Mouse (Mus musculus) forebrain, embryonic 15.5 days (tissue): ENCODE results near the gene Tmem270. TPM values are rescaled to one million over a fixed set of nuclear protein-coding genes. Genes with fewer than 3 reads are reported as not detected.

Experiments
- ATAC-seq: fragments of 200-750 bp; cut with Nextera tagmentation; replicated peaks from 2 replicates; pipeline ENCODE4 v1.8.0; 2017; ENCODE audit warnings: mild to moderate bottlenecking, moderate TSS enrichment, moderate library complexity
- H3K27ac ChIP-seq: fragments of 300-500 bp; sonication (generic); replicated peaks from 2 replicates; pipeline ENCODE4 v1.5.1; 2015; ENCODE audit warnings: mild to moderate bottlenecking, inconsistent platforms
- H3K27me3 ChIP-seq: fragments of 300-500 bp; sonication (generic); 2 replicates; pipeline ENCODE4 v1.6.1; 2015; ENCODE audit warnings: inconsistent platforms
- H3K36me3 ChIP-seq: fragments of 300-500 bp; sonication (generic); 2 replicates; pipeline ENCODE4 v1.6.1; 2015; ENCODE audit warnings: mild to moderate bottlenecking, inconsistent platforms
- H3K4me1 ChIP-seq: fragments of 300-500 bp; sonication (generic); 2 replicates; pipeline ENCODE4 v1.6.1; 2015; ENCODE audit warnings: inconsistent platforms
- H3K4me2 ChIP-seq: fragments of 300-500 bp; sonication (generic); replicated peaks from 2 replicates; pipeline ENCODE4 v1.6.1; 2015; ENCODE audit warnings: mild to moderate bottlenecking, inconsistent platforms
- H3K4me3 ChIP-seq: fragments of 300-500 bp; sonication (generic); 2 replicates; pipeline ENCODE4 v1.5.1; 2015; ENCODE audit warnings: mild to moderate bottlenecking, inconsistent platforms
- H3K9ac ChIP-seq: fragments of 300-500 bp; sonication (generic); replicated peaks from 2 replicates; pipeline ENCODE4 v1.6.1; 2015; ENCODE audit warnings: mild to moderate bottlenecking, inconsistent platforms
- H3K9me3 ChIP-seq: fragments of 300-500 bp; sonication (generic); 2 replicates; pipeline ENCODE4 v1.6.1; 2016; ENCODE audit warnings: inconsistent platforms
- WGBS: fragments of 180-500 bp; shearing (Covaris S2); methylation state at CpG from one replicate; pipeline ENCODE4 v1.1.7; 2015; ENCODE audit warnings: mixed read lengths; 5-methylcytosine and 5-hydroxymethylcytosine counted together
- polyA plus RNA-seq: library from polyadenylated mRNA; unstranded; fragments of >200 nt; fragmentation: Nextera tagmentation; extraction: Ambion mirVana; gene quantifications from 2 replicates; pipeline ENCODE4 v1.2.1, GENCODE M21; 2015

The Tmem270 gene
- polyA plus RNA-seq, 1 experiment from 2014 or later, result not detected

- ATAC-seq, result no peak
- Histone ChIP-seq H3K27me3 (no peaks in the 10 kb centered on the region), H3K4me2 (no peak overlapping the region), H3K4me3 (no peak overlapping the region), H3K9ac (no peak overlapping the region), H3K36me3 (no peaks in the 10 kb centered on the region), H3K27ac (no peak overlapping the region), H3K9me3 (no peaks in the 10 kb centered on the region), H3K4me1 (peaks cover 7% of the 10 kb centered on the region; the same call in 1 of the 2 replicates)
- WGBS, result 80% methylated on average over 8 of the region's 8 CpGs
These were observed 33.5 kb downstream of the Tmem270 start for GRCm38 (mm10) chr5:134873034-134873433.

DNA sequence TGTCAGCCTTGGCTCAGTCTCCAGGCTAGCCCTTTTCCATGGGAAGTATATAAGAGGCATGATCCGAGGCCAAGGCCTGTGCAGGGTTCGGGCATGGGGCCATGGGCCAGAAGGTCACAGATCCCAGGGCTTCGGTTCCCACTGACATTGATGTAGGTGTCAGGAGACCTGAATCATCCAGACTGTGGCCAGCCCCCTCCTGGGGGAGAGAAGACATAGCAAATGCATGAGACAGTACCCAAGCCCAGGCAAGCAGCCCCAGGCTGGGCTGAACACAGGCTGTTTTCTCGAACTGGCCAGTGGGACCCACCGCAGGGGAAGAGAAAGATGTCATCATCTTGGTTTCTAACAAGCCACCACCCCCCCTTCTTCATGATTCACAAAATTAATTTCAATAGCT lies 33.9 kb downstream of the Tmem270 start:
- Histone ChIP-seq H3K27ac (no peak overlapping the region), H3K27me3 (no peaks in the 10 kb centered on the region), H3K9me3 (no peaks in the 10 kb centered on the region), H3K9ac (no peak overlapping the region), H3K4me3 (no peak overlapping the region), H3K36me3 (no peaks in the 10 kb centered on the region), H3K4me2 (no peak overlapping the region), H3K4me1 (peaks cover 7% of the 10 kb centered on the region; the same call in 1 of the 2 replicates)
- WGBS, result 81% methylated on average over 5 of the region's 5 CpGs
- no peak for ATAC-seq

DNA sequence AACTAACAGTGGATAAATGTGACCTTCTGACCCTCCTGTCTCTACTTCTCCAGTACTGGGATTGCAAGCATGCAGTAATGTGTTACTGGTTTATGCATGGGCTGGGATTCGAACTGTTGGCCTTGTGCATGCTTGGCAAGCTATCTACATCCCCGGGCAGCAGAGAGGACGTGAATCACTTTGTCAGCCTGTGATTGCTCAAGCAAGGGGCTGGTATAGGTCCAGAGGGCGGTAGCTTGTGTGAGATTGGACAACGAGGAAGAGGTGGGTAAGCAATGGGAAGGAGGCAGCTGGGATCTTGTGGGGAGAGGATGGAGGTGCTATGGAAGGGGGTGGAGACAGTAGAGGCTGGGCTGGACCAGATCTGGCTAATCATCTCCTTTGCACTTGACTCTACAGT lies 38.0 kb downstream of the Tmem270 start:
- H3K27ac ChIP-seq, result no peak overlapping the region
- no peak overlapping the region for H3K9ac ChIP-seq
- no peaks in the 10 kb centered on the region for H3K4me1 ChIP-seq
- H3K4me3 ChIP-seq, result no peak overlapping the region
- H3K9me3 ChIP-seq, result no peaks in the 10 kb centered on the region
- H3K36me3 ChIP-seq, result no peaks in the 10 kb centered on the region
- no peak for ATAC-seq
- H3K4me2 ChIP-seq, result no peak overlapping the region
- H3K27me3 ChIP-seq, result no peaks in the 10 kb centered on the region
- 76% methylated on average over 5 of the region's 5 CpGs for WGBS

DNA sequence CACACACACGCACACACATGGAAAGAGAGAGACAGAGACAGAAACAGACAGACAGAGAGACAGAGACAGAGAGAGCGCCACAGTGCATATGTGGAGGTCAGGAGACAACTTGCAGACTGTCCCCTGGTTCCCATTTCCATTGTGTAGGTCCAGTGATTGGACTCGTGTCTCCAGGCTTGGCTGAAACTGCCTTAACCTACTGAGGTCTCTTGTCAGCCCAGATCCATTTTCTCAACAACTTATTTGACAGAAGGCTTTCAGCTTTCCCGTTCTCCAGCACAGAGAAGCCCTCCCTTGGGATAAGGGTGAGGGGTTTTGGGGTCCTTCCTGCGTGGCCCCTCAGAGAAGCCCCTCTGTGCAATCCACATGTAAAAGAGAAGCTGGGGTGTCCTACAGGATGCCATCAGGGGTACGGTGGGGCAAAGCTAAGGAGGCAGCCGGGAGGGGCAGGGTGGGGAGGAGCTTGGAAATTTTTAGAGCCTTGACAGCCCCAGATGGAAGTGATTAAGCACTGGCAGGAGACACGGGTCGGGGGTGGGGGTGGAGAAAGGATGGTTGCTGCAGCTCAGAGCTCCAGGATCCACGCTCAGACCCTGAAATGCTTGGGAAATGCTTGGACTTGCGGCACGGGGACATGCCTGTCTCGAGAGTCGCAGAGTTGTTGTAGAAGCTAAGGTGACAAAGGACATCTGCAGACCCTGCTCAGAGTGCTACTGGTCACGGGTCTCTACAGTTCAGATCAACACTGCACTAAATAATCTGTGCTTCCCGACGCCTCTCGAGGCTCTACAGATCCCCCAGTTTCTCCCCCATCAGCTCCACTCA lies 39.0 kb downstream of the Tmem270 start:
- Histone ChIP-seq H3K9me3 (no peaks in the 10 kb centered on the region), H3K4me2 (no peak overlapping the region), H3K4me1 (no peaks in the 10 kb centered on the region), H3K9ac (no peak overlapping the region), H3K4me3 (no peak overlapping the region), H3K36me3 (no peaks in the 10 kb centered on the region), H3K27ac (no peak overlapping the region), H3K27me3 (no peaks in the 10 kb centered on the region)
- 71% methylated on average over 18 of the region's 18 CpGs for WGBS
- no peak for ATAC-seq

DNA sequence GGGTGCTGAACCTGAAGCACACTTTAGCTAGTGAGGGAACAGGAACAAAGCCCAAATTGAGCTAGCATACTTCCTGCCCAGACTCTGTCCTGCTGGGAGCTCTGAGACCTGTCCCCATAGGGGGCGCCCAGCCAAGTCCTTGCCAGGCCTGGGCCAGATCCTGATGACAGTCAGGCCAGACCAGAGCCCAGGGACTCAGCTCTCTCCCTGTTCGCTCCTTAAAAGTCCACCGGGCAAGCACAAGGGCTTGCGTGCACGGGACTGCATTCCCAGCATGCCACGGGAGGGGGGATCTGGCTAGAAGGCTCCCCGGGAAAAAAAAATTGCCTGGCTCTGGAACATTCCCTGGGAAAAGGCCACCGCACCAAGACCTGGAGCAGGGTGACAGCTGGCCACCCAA lies 41.4 kb downstream of the Tmem270 start:
- 63% methylated on average over 8 of the region's 8 CpGs for WGBS
- H3K27me3 ChIP-seq, result no peaks in the 10 kb centered on the region

DNA sequence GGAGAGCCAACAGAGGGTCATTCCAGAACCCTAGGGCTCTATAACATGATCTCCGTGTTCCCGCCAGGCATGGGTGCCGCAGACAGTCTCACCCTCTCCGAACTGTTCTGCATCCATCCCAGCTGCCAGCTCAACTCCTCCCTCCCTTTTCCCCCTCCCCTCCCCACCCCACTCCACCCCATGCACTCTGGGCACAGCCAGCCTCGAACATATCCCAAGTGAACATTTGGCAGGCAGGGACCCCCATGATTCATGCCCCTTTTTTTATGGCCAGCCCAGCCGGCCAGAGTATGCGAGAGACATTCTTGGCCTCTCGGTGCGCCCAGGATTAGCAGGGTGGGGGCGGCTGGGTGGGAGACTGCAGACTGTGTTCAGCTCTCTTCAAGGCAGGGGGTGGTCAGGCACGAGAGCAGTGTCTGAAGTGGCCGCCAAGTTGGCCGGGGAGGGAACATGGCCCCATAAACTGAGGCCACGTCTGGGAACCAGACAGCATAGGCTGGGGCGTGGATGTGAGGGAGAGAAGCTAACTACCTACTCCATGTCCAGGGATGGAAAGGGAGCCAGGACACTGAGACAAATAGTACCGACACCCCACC lies 44.5 kb downstream of the Tmem270 start:
- H3K27ac ChIP-seq, result no peak overlapping the region
- no peaks in the 10 kb centered on the region for H3K4me1 ChIP-seq
- no peaks in the 10 kb centered on the region for H3K36me3 ChIP-seq
- no peak overlapping the region for H3K4me2 ChIP-seq
- H3K4me3 ChIP-seq, result no peak overlapping the region
- no peaks in the 10 kb centered on the region for H3K9me3 ChIP-seq
- H3K27me3 ChIP-seq, result no peaks in the 10 kb centered on the region
- 80% methylated on average over 16 of the region's 16 CpGs for WGBS
- ATAC-seq, result no peak
- H3K9ac ChIP-seq, result no peak overlapping the region

More for the DNA sequence above, 41.4 kb downstream of the Tmem270 start:
- Histone ChIP-seq H3K27ac (no peak overlapping the region), H3K36me3 (no peaks in the 10 kb centered on the region), H3K4me3 (no peak overlapping the region), H3K9me3 (no peaks in the 10 kb centered on the region), H3K4me2 (no peak overlapping the region), H3K9ac (no peak overlapping the region), H3K4me1 (no peaks in the 10 kb centered on the region)
- ATAC-seq, result no peak

- 91% methylated on average over 5 of the region's 5 CpGs for WGBS
- no peaks in the 10 kb centered on the region for H3K4me1 ChIP-seq
- H3K4me3 ChIP-seq, result no peak overlapping the region
- no peak overlapping the region for H3K27ac ChIP-seq
- no peaks in the 10 kb centered on the region for H3K9me3 ChIP-seq
- H3K36me3 ChIP-seq, result no peaks in the 10 kb centered on the region
- ATAC-seq, result no peak
- H3K4me2 ChIP-seq, result no peak overlapping the region
- no peak overlapping the region for H3K9ac ChIP-seq
- H3K27me3 ChIP-seq, result no peaks in the 10 kb centered on the region
These were observed 47.3 kb downstream of the Tmem270 start for GRCm38 (mm10) chr5:134859193-134859592.

GRCm38 (mm10) chr5:134858378-134858777 lies 48.2 kb downstream of the Tmem270 start:
- H3K36me3 ChIP-seq, result no peaks in the 10 kb centered on the region
- no peaks in the 10 kb centered on the region for H3K27me3 ChIP-seq
- H3K9ac ChIP-seq, result no peak overlapping the region
- no peak overlapping the region for H3K27ac ChIP-seq
- no peaks in the 10 kb centered on the region for H3K9me3 ChIP-seq
- no peak overlapping the region for H3K4me3 ChIP-seq
- H3K4me1 ChIP-seq, result no peaks in the 10 kb centered on the region
- 89% methylated on average over 10 of the region's 10 CpGs for WGBS
- no peak for ATAC-seq
- H3K4me2 ChIP-seq, result no peak overlapping the region

DNA sequence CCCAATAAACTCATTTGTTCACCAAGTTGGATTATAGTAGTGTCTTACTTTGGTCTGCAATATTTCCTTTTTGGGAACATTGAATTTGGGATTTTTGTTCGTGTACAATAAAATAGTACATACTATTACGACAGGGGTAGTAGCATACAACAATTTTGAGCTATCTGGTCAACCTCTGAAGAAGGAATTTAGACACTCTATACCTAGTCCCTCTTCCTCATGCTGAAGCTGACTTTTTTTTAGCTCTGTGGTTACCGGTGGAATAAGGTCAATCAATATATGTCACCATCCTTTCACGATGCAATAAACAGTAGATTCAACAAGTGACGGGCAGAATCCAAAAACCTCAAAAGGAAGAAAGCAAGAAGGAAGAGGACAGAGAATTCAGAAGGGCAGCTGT lies 53.7 kb downstream of the Tmem270 start:
- no peak for ATAC-seq

More for the DNA sequence above, 53.7 kb downstream of the Tmem270 start:
- Histone ChIP-seq H3K4me3 (no peak overlapping the region), H3K9me3 (no peaks in the 10 kb centered on the region), H3K36me3 (no peaks in the 10 kb centered on the region), H3K27me3 (no peaks in the 10 kb centered on the region), H3K27ac (no peak overlapping the region), H3K4me1 (no peaks in the 10 kb centered on the region), H3K9ac (no peak overlapping the region), H3K4me2 (no peak overlapping the region)
- 96% methylated on average over 5 of the region's 5 CpGs for WGBS

Other genes starting within 250 kb of the Tmem270 start
- 16.0 and 16.9 TPM in 2 replicates for gene Limk1, start 218.1 kb downstream of the Tmem270 start, polyA plus RNA-seq
- gene Eln, start 159.4 kb downstream of the Tmem270 start, polyA plus RNA-seq, result 7.7 and 7.8 TPM in 2 replicates
- gene Cldn13, start 8.8 kb upstream of the Tmem270 start, polyA plus RNA-seq, result not detected in 2 replicates
- 8.8 and 10.1 TPM in 2 replicates for gene Mettl27, start 25.6 kb upstream of the Tmem270 start, polyA plus RNA-seq
- not detected in 2 replicates for gene Cldn4, start 40.2 kb upstream of the Tmem270 start, polyA plus RNA-seq
- 12.3 and 12.7 TPM in 2 replicates for gene Cldn3, start 79.5 kb upstream of the Tmem270 start, polyA plus RNA-seq
- gene Abhd11, start 102.4 kb upstream of the Tmem270 start, polyA plus RNA-seq, result 69.5 and 70.3 TPM in 2 replicates
- gene Stx1a, start 116.7 kb upstream of the Tmem270 start, polyA plus RNA-seq, result 78.6 and 78.9 TPM in 2 replicates
- gene Dnajc30, start 157.5 kb upstream of the Tmem270 start, polyA plus RNA-seq, result 34.6 and 39.8 TPM in 2 replicates
- gene Bud23, start 158.2 kb upstream of the Tmem270 start, polyA plus RNA-seq, result 89.0 and 92.8 TPM in 2 replicates
- 35.1 and 36.3 TPM in 2 replicates for gene Vps37d, start 171.5 kb upstream of the Tmem270 start, polyA plus RNA-seq
- gene Mlxipl, start 183.2 kb upstream of the Tmem270 start, polyA plus RNA-seq, result 1.1 and 1.4 TPM in 2 replicates
- 16.8 and 17.5 TPM in 2 replicates for gene Tbl2, start 242.9 kb upstream of the Tmem270 start, polyA plus RNA-seq